Mouse (Mus musculus) liver, adult 2 months (tissue): ENCODE results near the gene Kcnb1. TPM values are rescaled to one million over a fixed set of nuclear protein-coding genes. Genes with fewer than 3 reads are reported as not detected.
A peak's percentile ranks its signal among the peaks of the same experiment; 100 is the strongest.

Experiments
- DNase-seq: peaks from one replicate; pipeline ENCODE4 v3.0.0-alpha.2; 2011; ENCODE audit warnings: low read depth, low spot score; ENCODE audit errors: extremely low read depth
- H3K27ac ChIP-seq: fragments of 200-500 bp; replicated peaks from 2 replicates; pipeline ENCODE4 v1.5.1; 2012; ENCODE audit warnings: low read depth, mild to moderate bottlenecking, control low read depth, inconsistent platforms, low read length; ENCODE audit not compliant: insufficient read depth
- H3K27me3 ChIP-seq: fragments of 200-500 bp; 2 replicates; pipeline ENCODE4 v1.6.1; 2012; ENCODE audit warnings: mild to moderate bottlenecking, moderate library complexity, low read length, inconsistent platforms; ENCODE audit not compliant: control insufficient read depth, insufficient read depth
- H3K36me3 ChIP-seq: fragments of 200-500 bp; 2 replicates; pipeline ENCODE4 v1.6.1; 2012; ENCODE audit warnings: low read length, inconsistent platforms; ENCODE audit not compliant: control insufficient read depth, insufficient read depth
- H3K4me1 ChIP-seq: fragments of 200-500 bp; 2 replicates; pipeline ENCODE4 v1.6.1; 2011; ENCODE audit warnings: low read length; ENCODE audit not compliant: control insufficient read depth, insufficient read depth
- H3K4me3 ChIP-seq: fragments of 200-500 bp; 2 replicates; pipeline ENCODE4 v1.5.1; 2011; ENCODE audit warnings: low read depth, mild to moderate bottlenecking, control low read depth, low read length, moderate library complexity; ENCODE audit not compliant: insufficient read depth
- H3K79me2 ChIP-seq: fragments of 200-500 bp; 2 replicates; pipeline ENCODE4 v1.6.1; 2012; ENCODE audit warnings: inconsistent platforms, mild to moderate bottlenecking, low read length, moderate library complexity; ENCODE audit not compliant: control insufficient read depth, insufficient read depth
- H3K9ac ChIP-seq: fragments of 200-500 bp; 2 replicates; pipeline ENCODE4 v1.6.1; 2012; ENCODE audit warnings: low read depth, mild to moderate bottlenecking, control low read depth, inconsistent platforms, low read length
- CTCF ChIP-seq: fragments of 200-500 bp; IDR thresholded peaks from 2 replicates; pipeline ENCODE4 v1.5.1; 2011; ENCODE audit warnings: low read depth, low read length, control low read depth
- POLR2A ChIP-seq: fragments of 200-500 bp; IDR thresholded peaks from 2 replicates; pipeline ENCODE4 v1.6.1; 2011; ENCODE audit warnings: low read length, control low read depth; ENCODE audit not compliant: insufficient read depth; ENCODE audit errors: extremely low read depth
- WGBS: fragments of 180-500 bp; shearing (Covaris S2); methylation state at CpG from one replicate; pipeline ENCODE4 v1.1.7; 2018; 5-methylcytosine and 5-hydroxymethylcytosine counted together
- polyA plus RNA-seq: library from polyadenylated mRNA; depleted of rRNA; stranded (reverse); fragments of >200 nt; gene quantifications from 2 replicates; pipeline ENCODE4 v1.2.3, GENCODE M21; 2012
- total RNA-seq: library from RNA; depleted of rRNA; stranded (reverse); fragments of >200 nt; gene quantifications from 2 replicates; pipeline ENCODE4 v1.2.3, GENCODE M21; 2014

Gene Kcnb1
- total and polyA plus RNA-seq, 2 experiments, result 0.32 to 0.83 TPM

DNA sequence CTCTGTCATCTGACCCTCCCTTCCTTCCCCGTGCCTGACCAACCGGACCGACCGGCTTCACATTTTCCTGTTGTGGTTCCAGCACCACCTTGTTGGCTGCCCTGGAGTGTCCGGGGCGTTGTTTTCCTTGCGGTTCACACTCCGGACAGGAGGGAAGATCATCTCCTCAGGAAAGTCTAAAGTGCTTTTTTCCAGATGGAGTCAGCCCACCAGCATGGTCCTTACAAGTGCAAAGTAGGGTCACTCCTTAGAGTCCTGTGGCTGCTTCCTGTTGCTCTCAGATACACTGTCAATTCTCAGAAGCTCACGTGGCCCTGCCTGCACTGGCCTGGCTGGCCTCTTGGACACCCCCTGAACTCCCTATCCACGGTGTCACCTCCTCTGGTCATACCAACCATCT lies 71.9 kb downstream of the Kcnb1 start:
- no peaks in the 10 kb centered on the region for H3K36me3 ChIP-seq
- 64% methylated on average over 10 of the region's 10 CpGs for WGBS
- peak; percentile 27 for DNase-seq
- H3K9ac ChIP-seq, result no peak overlapping the region
- H3K27me3 ChIP-seq, result no peaks in the 10 kb centered on the region
- H3K4me3 ChIP-seq, result no peak overlapping the region
- H3K4me1 ChIP-seq, result no peaks in the 10 kb centered on the region
- H3K79me2 ChIP-seq, result no peaks in the 10 kb centered on the region
- no peak overlapping the region for H3K27ac ChIP-seq
- TF ChIP-seq CTCF, result no peak
- no peak for TF ChIP-seq POLR2A

DNA sequence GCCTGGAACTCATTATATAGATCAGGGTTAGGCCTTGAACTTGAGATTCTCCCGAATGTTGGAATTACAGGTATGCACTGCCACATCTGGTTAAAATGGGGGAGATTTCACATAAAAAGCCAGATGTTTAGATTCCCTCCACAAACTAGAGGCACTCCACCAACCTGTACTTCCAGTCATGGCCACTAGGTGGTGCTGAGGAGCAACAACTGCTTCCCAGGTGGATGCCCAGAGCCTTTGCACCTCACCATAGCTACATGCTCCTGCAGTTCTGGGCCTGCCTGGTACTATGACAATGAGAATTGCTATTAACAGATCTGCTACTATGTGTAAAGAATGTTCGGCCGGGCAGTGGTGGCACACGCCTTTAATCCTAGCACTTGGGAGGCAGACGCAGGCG lies 77.2 kb downstream of the Kcnb1 start:
- no peaks in the 10 kb centered on the region for H3K27me3 ChIP-seq
- no peaks in the 10 kb centered on the region for H3K79me2 ChIP-seq
- H3K9ac ChIP-seq, result no peak overlapping the region
- no peaks in the 10 kb centered on the region for H3K36me3 ChIP-seq
- WGBS, result 49% methylated on average over 6 of the region's 6 CpGs
- TF ChIP-seq POLR2A (no peak), CTCF (peak; percentile 96)
- peak; percentile 24 for DNase-seq
- no peak overlapping the region for H3K27ac ChIP-seq
- H3K4me3 ChIP-seq, result no peak overlapping the region
- no peaks in the 10 kb centered on the region for H3K4me1 ChIP-seq

DNA sequence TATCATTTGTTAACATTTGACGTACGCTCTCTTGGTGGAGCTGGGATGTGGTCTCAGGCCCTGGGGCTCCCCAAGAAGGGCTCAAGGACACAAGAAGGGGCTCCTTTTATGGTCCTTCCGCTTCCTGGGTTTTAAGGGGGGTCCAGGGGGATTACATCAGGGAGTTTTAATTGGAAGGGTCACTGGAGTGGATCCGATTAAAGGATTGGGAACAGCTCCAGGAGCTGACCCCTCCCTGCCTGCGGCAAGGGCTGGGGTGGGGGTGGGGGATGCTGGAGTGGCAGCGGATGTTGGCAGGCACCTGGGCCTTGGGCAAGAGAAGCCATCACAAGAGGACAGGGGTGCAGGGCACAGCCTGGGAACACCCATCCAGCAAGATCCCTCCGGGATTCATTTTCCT lies 77.7 kb downstream of the Kcnb1 start:
- no peak overlapping the region for H3K9ac ChIP-seq
- H3K36me3 ChIP-seq, result no peaks in the 10 kb centered on the region
- TF ChIP-seq POLR2A, result no peak
- TF ChIP-seq CTCF, result no peak
- no peak overlapping the region for H3K27ac ChIP-seq
- 67% methylated on average over 7 of the region's 7 CpGs for WGBS
- H3K4me3 ChIP-seq, result no peak overlapping the region
- no peak for DNase-seq
- H3K79me2 ChIP-seq, result no peaks in the 10 kb centered on the region
- no peaks in the 10 kb centered on the region for H3K27me3 ChIP-seq
- no peaks in the 10 kb centered on the region for H3K4me1 ChIP-seq

DNA sequence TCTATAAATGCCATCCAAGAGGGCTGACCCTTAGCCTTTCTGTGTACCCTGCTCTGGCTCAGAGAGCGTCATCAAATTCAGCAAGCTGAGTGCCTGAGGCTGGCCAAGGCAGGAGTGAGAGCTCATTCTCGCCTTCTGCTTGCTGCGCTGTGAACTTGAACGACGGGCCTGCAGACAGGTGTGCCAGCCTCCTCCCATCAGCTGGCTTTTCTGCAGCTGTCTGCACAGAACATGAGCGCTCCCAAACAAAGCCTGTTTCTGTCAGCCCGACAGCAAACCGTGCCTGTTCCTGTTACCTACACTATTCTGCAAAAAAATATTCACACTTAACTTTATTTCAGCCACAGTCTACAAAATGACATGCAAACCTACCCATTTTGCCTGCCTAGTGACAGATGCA lies 80.4 kb downstream of the Kcnb1 start:
- TF ChIP-seq POLR2A (no peak), CTCF (no peak)
- 86% methylated on average over 8 of the region's 8 CpGs for WGBS
- no peak for DNase-seq

DNA sequence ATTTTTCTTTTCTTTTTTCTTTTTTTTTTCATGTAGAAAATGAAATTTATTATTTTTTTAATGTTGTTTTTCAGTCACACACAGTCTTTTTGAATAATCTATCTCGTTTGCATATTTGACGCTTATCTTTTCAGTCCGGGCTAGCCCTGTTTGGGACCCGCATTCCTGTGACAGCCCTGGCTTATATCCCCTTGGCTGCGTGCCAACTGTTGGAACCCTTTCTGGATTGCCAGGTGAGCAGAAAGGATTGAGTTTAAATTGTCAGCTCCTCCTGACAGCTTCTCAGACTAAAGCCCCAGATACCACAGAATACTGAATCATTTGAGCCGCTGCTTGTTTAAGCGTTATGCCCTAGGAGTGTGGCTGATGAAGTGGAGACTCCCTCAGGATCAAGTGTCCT lies 86.4 kb downstream of the Kcnb1 start:
- Histone ChIP-seq H3K79me2 (no peaks in the 10 kb centered on the region), H3K4me1 (no peaks in the 10 kb centered on the region), H3K27ac (no peak overlapping the region), H3K4me3 (no peak overlapping the region), H3K36me3 (no peaks in the 10 kb centered on the region), H3K9ac (no peak overlapping the region), H3K27me3 (no peaks in the 10 kb centered on the region)
- DNase-seq, result no peak
- WGBS, result 71% methylated on average over 7 of the region's 7 CpGs
- TF ChIP-seq POLR2A (no peak), CTCF (no peak)

More for the DNA sequence above, 80.4 kb downstream of the Kcnb1 start:
- no peaks in the 10 kb centered on the region for H3K36me3 ChIP-seq
- H3K4me3 ChIP-seq, result no peak overlapping the region
- H3K79me2 ChIP-seq, result no peaks in the 10 kb centered on the region
- no peak overlapping the region for H3K9ac ChIP-seq
- no peak overlapping the region for H3K27ac ChIP-seq
- H3K4me1 ChIP-seq, result no peaks in the 10 kb centered on the region
- no peaks in the 10 kb centered on the region for H3K27me3 ChIP-seq

DNA sequence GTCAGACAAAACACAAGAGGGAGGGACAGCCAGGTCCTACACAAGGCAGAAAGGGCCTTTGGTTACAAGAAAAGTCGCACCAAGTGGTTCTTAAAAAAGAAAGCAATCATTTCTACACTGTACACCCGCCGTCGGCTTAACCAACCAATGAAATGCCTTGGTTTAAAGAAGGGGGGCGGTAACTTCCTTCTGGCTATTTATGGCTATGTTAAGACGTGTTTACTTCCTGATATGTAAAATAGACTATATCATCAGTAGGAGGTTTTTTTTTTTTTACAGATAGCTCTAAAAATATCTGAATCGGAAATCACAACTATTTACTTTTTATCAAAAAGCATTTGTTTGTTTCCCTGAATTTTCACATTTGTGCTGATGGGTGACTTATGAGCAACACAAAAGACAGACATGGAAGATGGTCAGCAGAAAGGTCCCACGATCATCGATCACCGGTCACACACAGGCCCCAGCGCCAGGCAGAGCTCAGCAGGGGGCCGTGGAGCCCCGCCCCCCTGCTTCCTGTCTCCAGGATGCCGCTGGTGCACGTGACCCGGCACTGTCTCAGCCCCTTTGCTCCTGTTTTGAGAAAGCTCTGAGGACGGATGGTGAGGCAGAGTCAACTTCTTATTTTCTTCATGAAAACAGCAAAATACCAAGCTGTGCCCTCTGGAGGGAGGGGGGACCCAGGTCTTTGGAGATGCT lies 88.1 kb downstream of the Kcnb1 start:
- H3K36me3 ChIP-seq, result no peaks in the 10 kb centered on the region
- no peak overlapping the region for H3K27ac ChIP-seq
- peak; percentile 21 for DNase-seq
- no peaks in the 10 kb centered on the region for H3K79me2 ChIP-seq
- no peaks in the 10 kb centered on the region for H3K27me3 ChIP-seq
- H3K9ac ChIP-seq, result no peak overlapping the region
- WGBS, result 59% methylated on average over 17 of the region's 17 CpGs
- H3K4me3 ChIP-seq, result peak overlapping the region; percentile 29; the same call in 1 of the 2 replicates
- no peaks in the 10 kb centered on the region for H3K4me1 ChIP-seq
- TF ChIP-seq POLR2A (no peak), CTCF (no peak)
